Mouse (Mus musculus) naive thymus-derived CD4-positive, alpha-beta T cell, adult 2 months (primary cell): ENCODE results near the gene Cdk14.
"Not testable (repeated sequence)": the region's sequence is repeated elsewhere in the genome, so short reads cannot be mapped to it uniquely, and the experiment has no call there.

Source experiments
- DNase-seq: peaks from one replicate; pipeline ENCODE4 v3.0.0-alpha.2; 2011; ENCODE audit warnings: low read depth

Gene Cdk14

DNA sequence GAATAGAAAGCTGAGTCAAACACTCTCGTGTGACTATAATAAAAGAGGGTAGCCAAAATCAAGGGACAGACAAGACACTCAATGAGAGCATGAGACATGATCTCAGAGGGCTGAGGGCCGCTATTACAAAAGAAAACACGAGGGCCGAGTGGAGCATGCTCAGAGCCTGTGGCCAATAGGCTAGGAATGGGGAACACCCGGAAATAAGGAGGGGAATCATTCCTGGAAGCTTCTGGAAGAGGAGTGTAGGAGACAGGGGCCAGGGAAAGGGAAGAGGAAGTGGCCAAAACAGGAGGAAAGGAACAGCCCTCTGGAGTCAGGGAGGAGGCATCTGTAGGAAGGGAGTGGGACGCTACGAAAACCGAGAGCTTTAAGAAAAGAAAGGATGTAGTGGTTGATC lies 52.6 kb downstream of the Cdk14 start:
- DNase-seq, result no peak

GRCm38 (mm10) chr5:5365285-5366076 lies 54.6 kb downstream of the Cdk14 start:
- no peak for DNase-seq

GRCm38 (mm10) chr5:5361684-5362083 lies 58.4 kb downstream of the Cdk14 start:
- DNase-seq, result no peak

- DNase-seq, result no peak
Observed at GRCm38 (mm10) chr5:5360338-5360737, 59.8 kb downstream of the Cdk14 start.

DNA sequence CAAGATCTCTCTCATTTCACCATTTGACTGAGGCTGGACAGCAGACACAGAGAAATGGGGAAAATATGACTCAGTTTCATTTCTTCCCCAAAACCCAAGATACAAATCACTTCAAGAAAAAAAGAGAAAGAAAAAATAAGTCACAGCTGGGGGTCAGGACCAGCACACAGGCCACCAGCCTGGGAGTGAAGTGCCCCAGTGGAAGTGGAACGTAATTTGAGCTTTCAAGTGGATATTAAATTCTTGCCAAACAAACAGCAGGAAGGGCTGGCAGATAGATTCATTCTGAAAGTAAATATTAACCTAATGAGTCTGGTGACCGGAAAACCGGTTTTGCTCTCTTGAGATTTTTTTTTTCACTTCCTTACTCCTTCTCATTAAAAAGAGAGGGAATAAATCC lies 60.2 kb downstream of the Cdk14 start:
- no peak for DNase-seq

- no peak for DNase-seq
Observed at GRCm38 (mm10) chr5:5359370-5359769, 60.7 kb downstream of the Cdk14 start.

DNA sequence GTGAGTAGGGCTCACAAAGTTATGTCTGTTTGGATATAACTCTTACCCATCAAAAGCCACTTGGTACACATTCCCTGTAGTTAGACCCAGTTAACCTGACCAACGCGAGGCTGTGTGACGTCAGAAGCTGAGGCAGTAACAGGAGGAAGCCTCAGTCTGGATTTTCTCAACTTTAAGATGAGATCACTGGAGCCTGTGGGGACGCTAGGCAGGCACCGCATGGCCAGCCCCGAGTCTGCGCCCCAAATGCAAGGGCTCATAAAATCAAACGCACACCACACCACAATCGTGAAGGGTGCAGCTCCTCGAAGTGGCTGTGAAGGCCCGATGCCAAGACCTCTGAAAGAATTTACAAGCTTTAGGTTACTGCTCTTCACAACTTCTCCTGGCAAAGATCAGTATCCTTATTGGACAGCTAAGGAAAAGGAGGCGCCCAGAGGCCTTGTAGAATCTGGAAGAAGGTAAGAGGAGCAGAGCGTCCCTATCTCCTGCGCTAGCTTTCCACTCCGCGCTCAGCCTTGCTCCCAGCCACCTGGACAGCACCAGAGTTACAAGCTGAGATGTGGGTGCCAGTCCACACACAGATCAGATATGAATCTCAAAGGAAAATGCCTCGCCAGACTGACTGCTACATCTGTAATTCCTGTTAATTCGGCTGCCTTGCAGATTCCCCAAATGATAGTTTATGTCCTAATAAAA lies 61.9 kb downstream of the Cdk14 start:
- no peak for DNase-seq

DNA sequence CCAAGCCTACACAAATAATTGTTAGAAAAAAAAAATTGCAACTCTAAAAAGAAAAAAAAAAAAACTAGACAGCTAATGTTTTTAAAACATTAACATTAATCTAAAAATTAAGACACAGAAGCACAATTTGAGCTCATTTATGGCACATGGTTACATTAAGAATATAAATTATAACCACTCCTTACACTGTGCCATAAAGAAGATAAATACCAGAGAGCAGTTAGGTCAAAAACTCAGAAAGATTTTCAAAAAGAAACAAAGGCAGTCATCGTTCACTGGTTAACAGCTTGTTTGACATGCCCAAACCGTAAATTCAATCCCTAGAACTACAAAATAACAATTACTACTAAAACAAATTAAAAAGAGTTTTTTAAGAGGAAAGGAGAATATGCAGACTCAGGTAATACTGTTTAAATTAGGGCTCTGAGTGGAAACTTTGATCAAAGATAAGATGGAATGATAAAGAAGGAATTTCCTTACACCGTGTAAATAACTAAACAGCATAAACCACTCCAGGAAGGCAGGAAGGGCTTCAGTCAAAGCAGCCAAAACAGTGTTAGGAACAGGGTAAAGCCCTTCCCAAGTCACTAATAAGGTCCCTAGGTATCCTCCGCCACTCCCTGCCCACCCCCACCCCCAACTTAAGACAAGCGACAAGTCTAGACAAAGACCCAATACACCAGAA lies 65.3 kb downstream of the Cdk14 start:
- no peak for DNase-seq

GRCm38 (mm10) chr5:5353946-5354345 lies 66.2 kb downstream of the Cdk14 start:
- no peak for DNase-seq

DNA sequence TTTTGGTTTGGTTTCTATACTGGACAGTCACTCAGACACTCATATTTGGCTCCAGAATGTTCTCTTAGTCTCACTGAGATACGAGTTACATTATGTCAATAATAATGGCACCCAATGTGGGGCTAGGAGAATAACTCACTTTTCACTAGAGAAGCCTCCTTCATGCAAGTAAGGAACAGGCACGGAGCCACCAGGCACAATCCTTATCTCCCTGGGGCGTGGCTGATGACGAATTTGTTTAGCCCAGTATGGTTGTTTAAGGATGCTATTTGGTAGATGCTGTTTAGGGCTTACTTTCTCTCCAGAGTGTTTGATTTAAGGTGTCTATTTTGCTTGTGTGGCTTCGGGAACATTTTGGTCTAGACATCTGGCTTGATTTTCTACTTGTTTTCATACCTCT lies 75.5 kb downstream of the Cdk14 start:
- DNase-seq, result no peak

DNA sequence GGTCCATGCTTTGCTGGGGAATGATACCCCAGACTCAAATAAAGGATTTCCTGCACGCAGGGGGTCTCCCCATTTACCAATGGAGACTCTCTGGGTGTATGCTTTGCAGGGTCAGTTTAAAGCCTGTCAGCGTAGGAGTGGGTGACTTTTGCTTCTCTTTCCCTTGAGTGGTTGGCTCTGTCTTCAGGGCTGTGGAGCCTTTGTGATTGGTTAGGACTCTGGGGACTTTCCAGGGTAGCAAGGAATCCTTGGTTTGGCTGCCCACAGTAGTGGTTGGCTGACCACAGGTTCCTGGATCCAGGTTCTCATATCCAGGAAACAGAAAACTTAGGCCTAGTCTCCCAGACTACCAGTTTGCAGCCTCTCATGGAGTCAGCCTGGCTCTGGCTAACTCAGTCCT lies 76.4 kb downstream of the Cdk14 start:
- DNase-seq, result no peak

DNA sequence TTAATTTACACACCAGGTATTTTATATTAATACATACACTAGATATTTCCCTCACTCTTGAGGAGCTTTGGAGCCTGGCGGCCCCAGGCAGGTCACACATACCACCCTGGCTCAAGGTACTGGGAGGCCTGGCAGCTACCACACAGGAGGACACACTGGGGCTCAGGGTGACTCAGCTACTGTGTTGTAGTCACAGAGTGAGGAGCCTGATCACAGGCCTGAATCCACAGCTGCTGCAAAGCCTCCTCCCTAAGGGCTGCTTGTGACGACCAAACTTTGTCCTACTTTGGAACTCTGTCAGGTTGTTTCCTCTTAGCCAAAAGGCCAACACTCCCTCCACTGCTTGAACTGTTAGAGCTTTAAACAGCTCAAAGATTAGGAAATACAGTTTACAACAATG lies 76.8 kb downstream of the Cdk14 start:
- DNase-seq, result no peak

GRCm38 (mm10) chr5:5342410-5343137 lies 77.5 kb downstream of the Cdk14 start:
- DNase-seq, result no peak

- no peak for DNase-seq
Observed at GRCm38 (mm10) chr5:5341611-5342010, 78.5 kb downstream of the Cdk14 start.

DNA sequence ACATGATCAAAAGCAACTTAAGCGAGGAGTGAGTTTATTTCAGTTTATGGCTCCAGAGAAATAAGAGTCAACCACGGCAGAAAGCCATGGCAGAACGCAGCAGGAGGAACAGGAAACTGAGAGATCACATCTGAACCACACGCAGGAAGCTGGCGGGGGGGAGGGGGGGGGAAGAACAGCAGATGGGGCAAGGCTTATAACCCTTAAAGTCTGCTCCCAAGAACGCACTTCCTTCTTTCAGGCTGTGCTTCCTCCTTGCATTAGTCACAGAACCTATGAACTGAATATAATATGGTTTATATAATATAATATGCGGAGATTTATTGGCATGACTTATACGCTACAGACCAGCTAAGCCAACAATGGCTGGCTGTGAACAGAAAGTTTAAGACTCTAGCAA lies 86.2 kb downstream of the Cdk14 start:
- DNase-seq, result no peak

GRCm38 (mm10) chr5:5330926-5331460 lies 89.1 kb downstream of the Cdk14 start:
- no peak for DNase-seq

DNA sequence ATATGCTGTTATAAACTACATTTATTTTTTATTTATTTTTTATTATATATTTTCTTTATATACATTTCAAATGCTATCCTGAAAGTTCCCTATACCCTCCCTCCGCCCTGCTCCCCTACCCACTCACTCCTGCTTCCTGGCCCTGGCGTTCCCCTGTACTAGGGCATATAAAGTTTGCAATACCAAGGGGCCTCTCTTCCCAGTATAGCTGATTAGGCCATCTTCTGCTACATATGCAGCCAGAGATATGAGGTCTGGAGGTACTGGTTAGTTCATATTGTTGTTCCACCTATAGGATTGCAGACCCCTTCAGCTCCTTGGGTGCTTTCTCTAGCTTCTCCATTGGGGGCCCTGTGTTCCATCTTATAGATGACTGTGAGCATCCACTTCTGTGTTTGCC lies 91.1 kb downstream of the Cdk14 start:
- DNase-seq, result not testable (repeated sequence)

GRCm38 (mm10) chr5:5326716-5327115 lies 93.4 kb downstream of the Cdk14 start:
- no peak for DNase-seq

DNA sequence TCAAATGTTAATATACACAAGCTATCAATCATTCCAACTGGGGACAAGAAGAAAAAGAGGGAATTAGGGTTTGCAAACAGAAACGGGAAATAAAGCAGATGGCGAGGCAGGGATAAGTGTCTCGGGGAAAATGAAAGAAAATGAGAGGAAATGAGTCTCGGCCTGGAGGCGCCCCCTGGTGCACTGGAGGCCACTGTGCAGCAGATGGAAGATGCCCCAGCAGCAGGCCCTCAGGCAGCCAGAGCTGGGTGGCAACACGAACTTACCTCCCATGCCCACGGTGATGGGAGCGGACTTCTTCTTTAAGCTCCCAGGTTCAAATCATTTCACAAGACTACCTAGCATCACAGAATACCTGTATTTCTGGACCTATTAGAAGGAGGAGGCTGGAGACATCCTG lies 97.4 kb downstream of the Cdk14 start:
- no peak for DNase-seq

GRCm38 (mm10) chr5:5320506-5321181 lies 99.5 kb downstream of the Cdk14 start:
- DNase-seq, result no peak

DNA sequence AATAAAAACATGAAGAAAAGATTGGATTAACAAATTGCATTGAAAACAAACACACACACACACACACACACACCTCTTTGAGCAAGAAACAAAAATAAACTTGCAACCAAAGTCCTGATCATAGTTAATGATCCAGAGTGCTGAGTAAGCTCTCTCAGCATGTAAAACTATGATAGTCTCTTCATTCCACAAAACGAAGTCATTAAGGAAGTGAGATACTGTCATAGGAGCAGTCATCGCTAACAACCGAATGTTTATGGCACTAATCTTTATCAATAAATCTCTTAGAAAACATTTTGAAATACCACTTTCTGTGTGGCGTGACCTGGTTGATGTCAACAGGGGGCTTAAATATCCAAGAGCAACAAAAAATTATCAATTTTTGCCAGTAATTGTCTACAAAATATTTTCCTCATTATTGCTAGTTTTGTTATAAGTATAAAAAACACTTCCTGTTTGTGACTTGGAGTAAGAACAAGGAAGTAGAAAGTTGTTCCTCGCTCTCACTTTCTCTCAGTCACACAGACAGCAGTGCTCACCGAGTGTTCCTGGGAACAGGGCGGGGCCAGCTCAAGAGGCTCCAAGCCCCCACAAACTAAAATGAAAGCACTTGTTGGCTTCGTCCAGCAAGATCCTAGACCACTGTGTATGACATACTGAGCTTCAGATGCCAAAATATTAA lies 100.1 kb downstream of the Cdk14 start:
- no peak for DNase-seq
